Mouse (Mus musculus): ENCODE measurements at regions not wholly inside any gene's neighbourhood (a gene's known extent, or its start where the extent isn't known, plus 50 kb on each side); places are given as distances from the start of the nearest gene placed in this dataset.
A peak's percentile ranks its signal among the peaks of the same experiment; 100 is the strongest.

- H3K27ac ChIP-seq = no peak overlapping the region
- H3K4me3 ChIP-seq = no peak overlapping the region
- no peak overlapping the region for H3K9ac ChIP-seq
- H3K9me3 ChIP-seq = no peaks in the 10 kb centered on the region
- H3K4me1 ChIP-seq = no peaks in the 10 kb centered on the region
- WGBS = 89% methylated on average over 7 of the region's 7 CpGs
- no peak overlapping the region for H3K4me2 ChIP-seq
- H3K36me3 ChIP-seq = no peaks in the 10 kb centered on the region
- H3K27me3 ChIP-seq = no peaks in the 10 kb centered on the region
- ATAC-seq (ENCODE audit: insufficient number of reproducible peaks, insufficient read depth, low FRiP score, low TSS enrichment, low read depth) = no peak
These were observed 246.3 kb upstream of the Maf start for GRCm38 (mm10) chr8:115953783-115954470.

GRCm38 (mm10) chr8:115952496-115952895 lies 244.9 kb upstream of the Maf start:
- Histone ChIP-seq H3K36me3 (no peaks in the 10 kb centered on the region), H3K9me3 (no peaks in the 10 kb centered on the region), H3K9ac (no peak overlapping the region), H3K4me2 (no peak overlapping the region), H3K27me3 (no peaks in the 10 kb centered on the region), H3K4me1 (no peaks in the 10 kb centered on the region), H3K27ac (no peak overlapping the region), H3K4me3 (no peak overlapping the region)
- WGBS = 65% methylated on average over 1 of the region's 1 CpGs
- no peak for ATAC-seq (ENCODE audit: insufficient number of reproducible peaks, insufficient read depth, low FRiP score, low TSS enrichment, low read depth)

GRCm38 (mm10) chr8:115948916-115949315 lies 241.3 kb upstream of the Maf start:
- 81% methylated on average over 2 of the region's 2 CpGs for WGBS
- Histone ChIP-seq H3K27me3 (no peaks in the 10 kb centered on the region), H3K4me2 (no peak overlapping the region), H3K36me3 (no peaks in the 10 kb centered on the region), H3K9ac (no peak overlapping the region), H3K27ac (no peak overlapping the region), H3K4me1 (peaks cover 12% of the 10 kb centered on the region; the same call in 1 of the 2 replicates), H3K4me3 (no peak overlapping the region), H3K9me3 (no peaks in the 10 kb centered on the region)
- ATAC-seq (ENCODE audit: insufficient number of reproducible peaks, insufficient read depth, low FRiP score, low TSS enrichment, low read depth) = no peak

GRCm38 (mm10) chr8:115948036-115948435 lies 240.4 kb upstream of the Maf start:
- no peaks in the 10 kb centered on the region for H3K36me3 ChIP-seq
- no peak overlapping the region for H3K4me2 ChIP-seq
- ATAC-seq (ENCODE audit: insufficient number of reproducible peaks, insufficient read depth, low FRiP score, low TSS enrichment, low read depth) = no peak
- no peak overlapping the region for H3K4me3 ChIP-seq
- peaks cover 20% of the 10 kb centered on the region for H3K4me1 ChIP-seq
- H3K9ac ChIP-seq = no peak overlapping the region
- H3K27ac ChIP-seq = no peak overlapping the region
- WGBS = 83% methylated on average over 2 of the region's 2 CpGs
- H3K9me3 ChIP-seq = no peaks in the 10 kb centered on the region
- H3K27me3 ChIP-seq = no peaks in the 10 kb centered on the region

- H3K4me3 ChIP-seq = no peak overlapping the region
These were observed 235.3 kb upstream of the Maf start for GRCm38 (mm10) chr8:115942731-115943509.

GRCm38 (mm10) chr8:115929472-115930210 lies 222.0 kb upstream of the Maf start:
- no peak for ATAC-seq (ENCODE audit: insufficient number of reproducible peaks, insufficient read depth, low FRiP score, low TSS enrichment, low read depth)
- no peak overlapping the region for H3K27ac ChIP-seq
- 48% methylated on average over 8 of the region's 8 CpGs for WGBS
- H3K9me3 ChIP-seq = no peaks in the 10 kb centered on the region
- H3K9ac ChIP-seq = no peak overlapping the region
- H3K36me3 ChIP-seq = no peaks in the 10 kb centered on the region
- peaks cover 10% of the 10 kb centered on the region for H3K4me1 ChIP-seq
- no peak overlapping the region for H3K4me2 ChIP-seq
- no peak overlapping the region for H3K4me3 ChIP-seq
- H3K27me3 ChIP-seq = peaks cover 6% of the 10 kb centered on the region; the same call in 1 of the 2 replicates

More at GRCm38 (mm10) chr8:115942731-115943509, 235.3 kb upstream of the Maf start:
- peaks cover 34% of the 10 kb centered on the region for H3K4me1 ChIP-seq
- peak overlapping the region; percentile 81 for H3K27ac ChIP-seq
- H3K9me3 ChIP-seq = no peaks in the 10 kb centered on the region
- H3K27me3 ChIP-seq = no peaks in the 10 kb centered on the region
- H3K36me3 ChIP-seq = no peaks in the 10 kb centered on the region
- 0 out of 2 replicates have a peak, but pooled peaks have one; percentile 67 for ATAC-seq (ENCODE audit: insufficient number of reproducible peaks, insufficient read depth, low FRiP score, low TSS enrichment, low read depth)
- WGBS = 17% methylated on average over 16 of the region's 16 CpGs
- H3K9ac ChIP-seq = peak overlapping the region; percentile 11; the same call in 1 of the 2 replicates
- peak overlapping the region; percentile 50 for H3K4me2 ChIP-seq

GRCm38 (mm10) chr8:115921889-115922288 lies 214.3 kb upstream of the Maf start:
- Histone ChIP-seq H3K4me3 (no peak overlapping the region), H3K27me3 (no peaks in the 10 kb centered on the region), H3K36me3 (no peaks in the 10 kb centered on the region), H3K9me3 (no peaks in the 10 kb centered on the region), H3K9ac (no peak overlapping the region), H3K4me1 (0 out of 2 replicates have a peak, but pooled peaks cover 7% of the 10 kb centered on the region), H3K27ac (no peak overlapping the region), H3K4me2 (no peak overlapping the region)
- no peak for ATAC-seq (ENCODE audit: insufficient number of reproducible peaks, insufficient read depth, low FRiP score, low TSS enrichment, low read depth)
- WGBS = 67% methylated on average over 6 of the region's 6 CpGs

GRCm38 (mm10) chr8:115906650-115907049 lies 199.1 kb upstream of the Maf start:
- H3K4me1 ChIP-seq = peaks cover 7% of the 10 kb centered on the region; the same call in 1 of the 2 replicates
- no peak overlapping the region for H3K27ac ChIP-seq
- peaks cover 5% of the 10 kb centered on the region; the same call in 1 of the 2 replicates for H3K27me3 ChIP-seq
- ATAC-seq (ENCODE audit: insufficient number of reproducible peaks, insufficient read depth, low FRiP score, low TSS enrichment, low read depth) = no peak
- no peak overlapping the region for H3K4me2 ChIP-seq
- no peaks in the 10 kb centered on the region for H3K36me3 ChIP-seq
- no peak overlapping the region for H3K4me3 ChIP-seq
- H3K9me3 ChIP-seq = no peaks in the 10 kb centered on the region
- 87% methylated on average over 5 of the region's 5 CpGs for WGBS
- H3K9ac ChIP-seq = no peak overlapping the region

GRCm38 (mm10) chr8:115903853-115904420 lies 196.3 kb upstream of the Maf start:
- Histone ChIP-seq H3K4me1 (peaks cover 5% of the 10 kb centered on the region; the same call in 1 of the 2 replicates), H3K9me3 (no peaks in the 10 kb centered on the region), H3K4me2 (no peak overlapping the region), H3K4me3 (no peak overlapping the region), H3K27ac (no peak overlapping the region), H3K36me3 (no peaks in the 10 kb centered on the region), H3K9ac (no peak overlapping the region), H3K27me3 (peaks cover 7% of the 10 kb centered on the region; the same call in 1 of the 2 replicates)
- 61% methylated on average over 6 of the region's 6 CpGs for WGBS
- no peak for ATAC-seq (ENCODE audit: insufficient number of reproducible peaks, insufficient read depth, low FRiP score, low TSS enrichment, low read depth)

- no peaks in the 10 kb centered on the region for H3K9me3 ChIP-seq
- H3K27ac ChIP-seq = no peak overlapping the region
- 53% methylated on average over 6 of the region's 6 CpGs for WGBS
- no peaks in the 10 kb centered on the region for H3K4me1 ChIP-seq
- H3K4me2 ChIP-seq = no peak overlapping the region
- H3K4me3 ChIP-seq = no peak overlapping the region
- no peaks in the 10 kb centered on the region for H3K36me3 ChIP-seq
- H3K9ac ChIP-seq = no peak overlapping the region
- peaks cover 6% of the 10 kb centered on the region; the same call in 1 of the 2 replicates for H3K27me3 ChIP-seq
- no peak for ATAC-seq (ENCODE audit: insufficient number of reproducible peaks, insufficient read depth, low FRiP score, low TSS enrichment, low read depth)
These were observed 190.1 kb upstream of the Maf start for GRCm38 (mm10) chr8:115897521-115898178.

GRCm38 (mm10) chr8:115897086-115897485 lies 189.5 kb upstream of the Maf start:
- Histone ChIP-seq H3K27ac (no peak overlapping the region), H3K9ac (no peak overlapping the region), H3K4me1 (no peaks in the 10 kb centered on the region), H3K9me3 (no peaks in the 10 kb centered on the region), H3K4me3 (no peak overlapping the region), H3K27me3 (0 out of 2 replicates have a peak, but pooled peaks cover 3% of the 10 kb centered on the region), H3K36me3 (no peaks in the 10 kb centered on the region), H3K4me2 (no peak overlapping the region)
- no peak for ATAC-seq (ENCODE audit: insufficient number of reproducible peaks, insufficient read depth, low FRiP score, low TSS enrichment, low read depth)
- 71% methylated on average over 4 of the region's 4 CpGs for WGBS
